Mouse (Mus musculus) G1E (cell line): ENCODE measurements around the gene Elk4.

ENCODE experiments used
- CTCF ChIP-seq: IDR thresholded peaks from 2 replicates; pipeline ENCODE4 v1.5.1; 2012; ENCODE audit warnings: low read depth, low read length, inconsistent platforms, mixed read lengths
- GATA1 ChIP-seq: IDR thresholded peaks from 2 replicates; pipeline ENCODE4 v1.6.1; 2012; ENCODE audit warnings: borderline replicate concordance, low read length, inconsistent platforms, mixed read lengths
- POLR2AphosphoS5 ChIP-seq: IDR thresholded peaks from 2 replicates; pipeline ENCODE4 v1.6.1; 2012; ENCODE audit warnings: low read depth, low read length, inconsistent platforms; ENCODE audit not compliant: insufficient replicate concordance
- TAL1 ChIP-seq: conservative IDR thresholded peaks from 2 replicates; pipeline ENCODE4 v1.6.1; 2012; ENCODE audit warnings: low read depth, low read length, inconsistent platforms, mixed read lengths

- TF ChIP-seq GATA1 (no peak), CTCF (no peak), TAL1 (no peak), POLR2AphosphoS5 (no peak)
These were observed 47.0 kb downstream of the Elk4 start for GRCm38 (mm10) chr1:132054387-132054786.
